Comparison of ENCODE assay signal across 26 mouse cellular contexts in the genomic region with DNA sequence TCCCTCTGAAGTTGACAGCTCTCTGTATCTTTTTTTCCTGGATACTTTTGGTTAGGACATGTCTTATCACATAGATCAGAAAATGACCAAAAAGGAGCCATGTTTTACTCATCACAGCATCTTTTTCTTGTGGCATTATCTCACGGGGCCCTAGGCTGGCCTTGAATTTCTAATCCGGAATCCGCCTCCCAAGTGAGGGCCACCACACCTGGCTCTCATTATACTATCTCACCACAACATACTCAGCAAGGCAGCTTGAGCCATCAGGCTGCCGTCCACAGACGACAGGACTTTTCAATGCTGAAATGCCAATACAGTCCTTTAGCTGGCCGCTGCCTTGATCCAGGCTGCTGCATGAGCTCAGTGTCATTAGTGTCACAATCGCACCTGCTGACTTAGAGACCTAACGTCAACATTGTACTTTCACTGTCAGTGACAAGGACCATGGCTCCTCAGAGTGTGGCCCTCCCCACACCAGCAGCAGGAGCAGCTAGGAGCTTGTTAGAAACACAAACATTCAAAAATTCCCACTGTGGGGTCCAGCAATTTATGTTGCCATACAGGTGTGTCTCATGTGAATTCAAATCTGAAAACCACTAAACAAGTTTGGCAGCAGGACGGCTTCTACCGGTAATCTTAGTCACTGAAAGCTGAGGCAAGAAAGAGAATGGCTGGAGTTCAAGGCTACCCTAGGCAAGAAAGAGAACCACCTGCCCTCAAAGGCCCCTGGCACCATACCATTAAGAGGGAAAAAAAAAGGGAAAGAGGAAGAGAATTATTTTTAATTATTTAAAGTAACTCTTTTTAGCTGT. TPM values are rescaled to one million over a fixed set of nuclear protein-coding genes. Genes with fewer than 3 reads are reported as not detected.
DNase-seq lines count a peak whose midpoint lies in the region; ATAC-seq and TF ChIP-seq lines count a peak whose summit lies in the region.
"Had no signal": no experiment of that assay in that cellular context is flagged by ENCODE, and none has a peak within 500 bp of the region (broad histone marks: within the 10 kb centered on the region; RNA-seq: fewer than 3 reads in every experiment).

No protein-coding gene starts in this region.

- no peak for TF ChIP-seq CTCF in lung, adult 2 months (IDR thresholded peaks at IDR 0.05; ENCODE audit: insufficient read depth, low read length)
- TF ChIP-seq CTCF in liver, embryonic 14.5 days (IDR thresholded peaks at IDR 0.05; ENCODE audit: low read depth) = no peak

- no peak for TF ChIP-seq EP300 in liver, embryonic 14.5 days (IDR thresholded peaks at IDR 0.05; ENCODE audit: low read depth)

- no peak overlapping the region for H3K4me3 ChIP-seq in lung, adult 2 months (replicated peaks; ENCODE audit: extremely low read depth, low read depth, low read length)
- H3K4me3 ChIP-seq in liver, embryonic 14.5 days (ENCODE audit: insufficient read depth in 1 of 2, low read depth in 2 of 2, low read length in 2 of 2) = no peak overlapping the region
- H3K4me3 ChIP-seq: forebrain, embryonic 13.5 days; hindbrain, embryonic 15.5 days; layer of hippocampus, adult 2 months; left cerebral cortex, adult 2 months; limb, embryonic 12.5 days; myocyte; neural tube, embryonic 12.5 days had no signal

- DNase-seq in embryo, embryonic 10 days (ENCODE audit: low spot score) = peak; percentile 13
- DNase-seq in embryo, embryonic 10.5 days (ENCODE audit: low spot score) = no peak
- DNase-seq in lung, adult 2 months = peak; percentile 19
- no peak for DNase-seq in lung, postnatal 25 days (ENCODE audit: low spot score)
- no peak for DNase-seq in liver, embryonic 14.5 days (ENCODE audit: low read depth in 3 of 3, low spot score in 3 of 3)
- no peak for DNase-seq in urinary bladder, postnatal 25 days (ENCODE audit: low spot score)
- no peak for DNase-seq in layer of hippocampus, adult 18-20 months (ENCODE audit: low spot score in 2 of 2)
- DNase-seq: adrenal gland, adult 8-10 months; cerebellum, adult 9-10 months; gastrocnemius, postnatal 14 days; heart, adult 18-20 months; kidney, adult 11 months; kidney, postnatal 25 days; lung, embryonic 14.5 days had no signal

- WGBS in lung, adult 2 months = 64% methylated on average over 10 of the region's 10 CpGs
- WGBS in liver, embryonic 14.5 days (ENCODE audit: insufficient replicate concordance) = 62% methylated on average over 10 of the region's 10 CpGs

- ATAC-seq in liver, embryonic 14.5 days (ENCODE audit: insufficient read depth) = peak; percentile 39; the same call in 1 of the 2 replicates
- ATAC-seq in megakaryocyte-erythroid progenitor cell, adult 5-6 weeks (replicated peaks; ENCODE audit: low FRiP score, low TSS enrichment, poor library complexity, severe bottlenecking) = peak; percentile 70
- ATAC-seq: forebrain, embryonic 13.5 days; inflammation-experienced regulatory T-cells, adult 6 months; midbrain, embryonic 16.5 days had no signal

- no peak overlapping the region for H3K4me2 ChIP-seq in liver, embryonic 14.5 days (ENCODE audit: low read depth)
- H3K4me2 ChIP-seq: forebrain, embryonic 13.5 days; heart, embryonic 11.5 days; hindbrain, embryonic 15.5 days; limb, embryonic 12.5 days; lung, embryonic 14.5 days; neural tube, embryonic 12.5 days had no signal

- no peak for TF ChIP-seq POLR2A in lung, adult 2 months (IDR thresholded peaks at IDR 0.05; ENCODE audit: borderline replicate concordance, extremely low read depth, low read depth, low read length)

- no peaks in the 10 kb centered on the region for H3K9me3 ChIP-seq in liver, embryonic 14.5 days (ENCODE audit: control insufficient read depth, low read length)
- H3K9me3 ChIP-seq: forebrain, embryonic 13.5 days; G1E; hindbrain, embryonic 15.5 days; limb, embryonic 12.5 days; neural tube, embryonic 12.5 days had no signal

- no peak overlapping the region for H3K9ac ChIP-seq in liver, embryonic 14.5 days (replicated peaks)
- H3K9ac ChIP-seq: forebrain, embryonic 13.5 days; hindbrain, embryonic 15.5 days; limb, embryonic 12.5 days; lung, embryonic 14.5 days; neural tube, embryonic 12.5 days had no signal

- H3K4me1 ChIP-seq in lung, adult 2 months (ENCODE audit: control insufficient read depth, insufficient read depth, low read length) = peaks cover 14% of the 10 kb centered on the region
- peaks cover 5% of the 10 kb centered on the region in 2 experiments; a peak in 3 of 4 replicates for H3K4me1 ChIP-seq in liver, embryonic 14.5 days (replicated peaks; ENCODE audit: control insufficient read depth in 2 of 2, insufficient read depth in 2 of 2, low read length in 1 of 2)
- H3K4me1 ChIP-seq: forebrain, embryonic 13.5 days; hindbrain, embryonic 15.5 days; limb, embryonic 12.5 days; neural tube, embryonic 12.5 days had no signal

- H3K36me3 ChIP-seq in liver, embryonic 14.5 days (replicated peaks; ENCODE audit: control insufficient read depth, insufficient read depth, low read depth) = no peaks in the 10 kb centered on the region

- no peaks in the 10 kb centered on the region for H3K27me3 ChIP-seq in liver, embryonic 14.5 days (ENCODE audit: control insufficient read depth, insufficient read depth, low read length)
- H3K27me3 ChIP-seq: forebrain, embryonic 13.5 days; hindbrain, embryonic 15.5 days; limb, embryonic 12.5 days; neural tube, embryonic 12.5 days had no signal

- H3K27ac ChIP-seq in liver, embryonic 14.5 days = no peak overlapping the region
- H3K27ac ChIP-seq: forebrain, embryonic 13.5 days; hindbrain, embryonic 15.5 days; layer of hippocampus, adult 2 months; left cerebral cortex, adult 2 months; limb, embryonic 12.5 days; neural tube, embryonic 12.5 days had no signal

RNA-seq across cellular contexts. Expression of gene Adam17, which starts 8.6 kb away (rescaled TPM):
- 23.3 and 50.2 TPM in 2 replicates for polyA plus RNA-seq in lung, adult 2 months (2012; rRNA removed)
- polyA plus RNA-seq in liver, embryonic 14.5 days (2012; rRNA removed) = 6.2 and 9.4 TPM in 2 replicates
- 14.0 and 16.9 TPM in 2 replicates for polyA plus RNA-seq in liver, embryonic 14.5 days (2014; fragmentation: Nextera tagmentation; extraction: Ambion mirVana)
- total RNA-seq in megakaryocyte-erythroid progenitor cell, adult 5-6 weeks (2014; fragmentation: Nextera tagmentation) = 41.1 and 43.1 TPM in 2 replicates
- 47.5 and 52.2 TPM in 2 replicates for total RNA-seq in megakaryocyte-erythroid progenitor cell, adult 5-6 weeks (2017)
- total RNA-seq in layer of hippocampus, adult 18-20 months (2021) = 10 to 100 TPM; 13.6 to 14.3 TPM

RNA-seq across cellular contexts. Expression of gene Iah1, which starts 48.6 kb away (rescaled TPM):
- polyA plus RNA-seq in lung, adult 2 months (2012; rRNA removed) = 71.3 and 77.4 TPM in 2 replicates
- polyA plus RNA-seq in liver, embryonic 14.5 days (2012; rRNA removed) = 23.8 and 27.2 TPM in 2 replicates
- 34.0 and 38.1 TPM in 2 replicates for polyA plus RNA-seq in liver, embryonic 14.5 days (2014; fragmentation: Nextera tagmentation; extraction: Ambion mirVana)
- total RNA-seq in megakaryocyte-erythroid progenitor cell, adult 5-6 weeks (2014; fragmentation: Nextera tagmentation) = 38.0 and 40.6 TPM in 2 replicates
- total RNA-seq in megakaryocyte-erythroid progenitor cell, adult 5-6 weeks (2017) = 20.5 and 40.9 TPM in 2 replicates
- total RNA-seq in layer of hippocampus, adult 18-20 months (2021) = 10 to 100 TPM; 15.5 to 16.7 TPM

RNA-seq across cellular contexts. Expression of gene Ywhaq, which starts 52.6 kb away (rescaled TPM):
- 79.4 and 85.5 TPM in 2 replicates for polyA plus RNA-seq in lung, adult 2 months (2012; rRNA removed)
- 54.9 and 74.0 TPM in 2 replicates for polyA plus RNA-seq in liver, embryonic 14.5 days (2012; rRNA removed)
- 202 and 210 TPM in 2 replicates for polyA plus RNA-seq in liver, embryonic 14.5 days (2014; fragmentation: Nextera tagmentation; extraction: Ambion mirVana)
- 167 and 196 TPM in 2 replicates for total RNA-seq in megakaryocyte-erythroid progenitor cell, adult 5-6 weeks (2014; fragmentation: Nextera tagmentation)
- total RNA-seq in megakaryocyte-erythroid progenitor cell, adult 5-6 weeks (2017) = 182 and 215 TPM in 2 replicates
- total RNA-seq in layer of hippocampus, adult 18-20 months (2021) = 100 to 1,000 TPM; 452 to 454 TPM

Comparison
In these comparisons a context has a peak if more than half of its experiments do, and no peak if none do; other contexts are left out.
1. DNase-seq: peak in embryo, embryonic 10 days (single experiment) and lung, adult 2 months (single experiment); none in embryo, embryonic 10.5 days (single experiment), lung, postnatal 25 days (single experiment), liver, embryonic 14.5 days (0 of 3), urinary bladder, postnatal 25 days (single experiment) and layer of hippocampus, adult 18-20 months (0 of 2).